In the genomic region with DNA sequence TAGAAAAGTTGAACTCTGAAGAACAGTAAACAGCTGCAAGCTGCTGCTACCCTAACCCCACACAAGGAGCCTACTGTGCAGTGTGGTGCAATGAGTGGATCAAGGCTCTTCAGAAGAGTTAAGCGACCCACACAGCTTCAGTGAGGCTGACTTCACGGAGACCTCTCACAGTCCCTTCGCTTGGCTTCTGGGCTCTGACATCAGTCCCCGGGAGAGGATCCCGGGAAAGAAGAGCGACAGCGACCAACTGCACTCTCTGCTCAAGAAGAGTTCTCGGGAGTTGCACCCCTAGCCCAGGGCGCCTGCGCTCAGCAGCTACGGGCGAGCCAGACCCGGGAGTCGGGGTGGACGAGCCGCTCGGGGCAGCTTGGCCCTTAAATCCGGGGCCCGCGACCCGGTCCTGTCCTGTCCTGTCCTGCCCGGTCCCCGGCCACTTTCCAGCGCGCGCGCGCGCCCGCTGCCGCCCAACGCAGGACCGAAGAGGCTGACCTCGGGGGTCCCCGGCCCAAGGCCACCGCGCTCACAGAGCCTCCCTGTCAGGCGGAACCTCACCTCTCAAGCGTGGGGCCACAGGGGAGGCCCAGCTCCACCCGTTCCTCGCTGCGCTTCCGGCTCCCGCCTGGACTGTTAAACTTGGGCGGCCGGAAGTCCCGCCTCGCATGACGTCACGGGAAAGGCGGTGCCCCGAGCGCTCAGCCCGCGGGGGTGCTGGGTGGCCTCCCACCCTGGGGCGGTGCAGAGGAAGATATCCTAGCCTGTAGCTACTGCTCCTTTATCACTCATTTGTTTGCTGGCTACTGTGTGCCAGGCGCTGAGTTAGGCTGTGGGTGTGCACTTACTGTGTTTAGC, we compare ENCODE assay signal across 7 mouse cellular contexts. TPM values are rescaled to one million over a fixed set of nuclear protein-coding genes. Genes with fewer than 3 reads are reported as not detected.
DNase-seq lines count a peak whose midpoint lies in the region; ATAC-seq lines count a peak whose summit lies in the region.

Gene Nedd1, minus strand, starts transcription at position 650 of the 849 bp plus-strand sequence.

- peak within 1 kb of the TSS; percentile 89 for H3K4me3 ChIP-seq in intestine, embryonic 16.5 days (ENCODE audit: low read length)
- H3K4me3 ChIP-seq in midbrain, embryonic 11.5 days (ENCODE audit: low read depth, low read length), result peak within 1 kb of the TSS; percentile 91

- H3K4me1 ChIP-seq in intestine, embryonic 16.5 days (ENCODE audit: control insufficient read depth, insufficient read depth, low read length), result no peaks in the 10 kb centered on the region
- 0 out of 2 replicates have a peak, but pooled peaks cover 5% of the 10 kb centered on the region for H3K4me1 ChIP-seq in midbrain, embryonic 11.5 days (ENCODE audit: control insufficient read depth, insufficient read depth, low read length)

- peak; percentile 97 for DNase-seq in adrenal gland, adult 2 months
- peak; percentile 89 for DNase-seq in embryo, embryonic 11.5 days (ENCODE audit: low read depth, low spot score)
- peak; percentile 91 to 95 for DNase-seq in gastrocnemius, postnatal 4 days (ENCODE audit: low spot score in 2 of 2)
- peak; percentile 87 to 88 for DNase-seq in left cerebral cortex, postnatal 36 days (ENCODE audit: low spot score in 2 of 2)
- peak; percentile 100 for DNase-seq in midbrain, embryonic 11.5 days (ENCODE audit: low spot score, missing footprints)
- DNase-seq in skeletal muscle tissue, adult 2 months (ENCODE audit: low read depth, low spot score), result peak; percentile 85

- H3K4me2 ChIP-seq in intestine, embryonic 16.5 days (ENCODE audit: low read depth, low read length), result peak within 1 kb of the TSS; percentile 70
- peak within 1 kb of the TSS; percentile 69 for H3K4me2 ChIP-seq in midbrain, embryonic 11.5 days

- WGBS in intestine, embryonic 16.5 days, result under 1% methylated on average over 57 of the region's 57 CpGs
- under 1% methylated on average over 57 of the region's 57 CpGs for WGBS in midbrain, embryonic 11.5 days

- peak; percentile 99 for ATAC-seq in intestine, embryonic 16.5 days
- peak; percentile 98 for ATAC-seq in midbrain, embryonic 11.5 days (ENCODE audit: low FRiP score)

- peak within 1 kb of the TSS; percentile 98 for H3K27ac ChIP-seq in intestine, embryonic 16.5 days (ENCODE audit: low read length)
- H3K27ac ChIP-seq in midbrain, embryonic 11.5 days (ENCODE audit: low read depth, low read length), result peak within 1 kb of the TSS; percentile 81

- 0 out of 2 replicates have a peak, but pooled peaks cover 4% of the 10 kb centered on the region for H3K9me3 ChIP-seq in intestine, embryonic 16.5 days (ENCODE audit: control insufficient read depth, low read length)
- H3K9me3 ChIP-seq in midbrain, embryonic 11.5 days (ENCODE audit: control insufficient read depth, low read length), result no peaks in the 10 kb centered on the region

- intact Hi-C loops in left cerebral cortex, postnatal 36 days (cut with DNase I), result no loop called here

- H3K36me3 ChIP-seq in intestine, embryonic 16.5 days (ENCODE audit: control insufficient read depth, insufficient read depth, low read length), result no peaks in the 10 kb centered on the region
- H3K36me3 ChIP-seq in midbrain, embryonic 11.5 days (ENCODE audit: control insufficient read depth, insufficient read depth, low read length), result no peaks in the 10 kb centered on the region; the same call in 1 of the 2 replicates

- H3K27me3 ChIP-seq in intestine, embryonic 16.5 days (replicated peaks; ENCODE audit: control insufficient read depth, insufficient read depth, low read length), result no peaks in the 10 kb centered on the region
- H3K27me3 ChIP-seq in midbrain, embryonic 11.5 days (ENCODE audit: control insufficient read depth, insufficient read depth, low read length), result no peaks in the 10 kb centered on the region

- H3K9ac ChIP-seq in intestine, embryonic 16.5 days (ENCODE audit: low read depth, low read length), result peak within 1 kb of the TSS; percentile 99
- peak within 1 kb of the TSS; percentile 95 for H3K9ac ChIP-seq in midbrain, embryonic 11.5 days (ENCODE audit: low read length)

RNA-seq across cellular contexts. Expression of gene Nedd1, which starts in this region (rescaled TPM):
- total RNA-seq in adrenal gland, adult 2 months (2021), result 10 to 100 TPM; 12.3 to 13.9 TPM
- 0.79 and 1.2 TPM in 2 replicates for polyA plus RNA-seq in adrenal gland, adult 2 months (2012; rRNA removed)
- total RNA-seq in gastrocnemius, postnatal 4 days (2021), result 10 to 100 TPM; 19.9 to 20.1 TPM
- 28.6 and 32.3 TPM in 2 replicates for polyA plus RNA-seq in intestine, embryonic 16.5 days (2015; fragmentation: Nextera tagmentation; extraction: Ambion mirVana)
- total RNA-seq in left cerebral cortex, postnatal 36 days (2021), result 1 to 10 TPM; 2.6 to 4.0 TPM
- polyA plus RNA-seq in midbrain, embryonic 11.5 days (2014; fragmentation: Nextera tagmentation; extraction: Ambion mirVana), result 63.3 and 66.9 TPM in 2 replicates

Comparison
In these comparisons a context has a peak if more than half of its experiments do, and no peak if none do; other contexts are left out.
1. Peak in every context shown above with its lines: DNase-seq, ATAC-seq, H3K4me3 ChIP-seq and H3K27ac ChIP-seq.
2. RNA of gene Nedd1 (polyA plus RNA-seq): 63.3 to 66.9 TPM in midbrain, embryonic 11.5 days and 28.6 to 32.3 TPM in intestine, embryonic 16.5 days; 0.79 to 1.2 TPM in adrenal gland, adult 2 months; every median in the first group is over 10 times any median in the second.